Mouse (Mus musculus): ENCODE data around the gene Erv3. TPM values are rescaled to one million over a fixed set of nuclear protein-coding genes. Genes with fewer than 3 reads are reported as not detected.

Gene Erv3
- polyA plus RNA-seq, 1 experiment = not detected

- H3K27me3 ChIP-seq (ENCODE audit: control insufficient read depth, insufficient read depth, insufficient read length) = peaks cover 3% of the 10 kb centered on the region
- no peak overlapping the region for H3K4me3 ChIP-seq (ENCODE audit: insufficient read depth, poor library complexity, severe bottlenecking)
- no peak overlapping the region for H3ac ChIP-seq (ENCODE audit: control insufficient read depth, insufficient read length, low read depth)
- H3K79me2 ChIP-seq (ENCODE audit: control insufficient read depth, insufficient read depth) = no peaks in the 10 kb centered on the region
- H3K36me3 ChIP-seq (ENCODE audit: control insufficient read depth, insufficient read depth) = no peaks in the 10 kb centered on the region
- H3K79me3 ChIP-seq (ENCODE audit: low read depth) = no peaks in the 10 kb centered on the region
- TF ChIP-seq CTCF (IDR thresholded peaks at IDR 0.05; ENCODE audit: control insufficient read depth, insufficient read depth, insufficient read length) = no peak
- TF ChIP-seq MYOG (IDR thresholded peaks at IDR 0.05; ENCODE audit: control insufficient read depth, extremely low read depth, insufficient read length) = no peak
- TF ChIP-seq MYOD1 (IDR thresholded peaks at IDR 0.05; ENCODE audit: control insufficient read depth, insufficient read length, low read depth) = no peak
- TF ChIP-seq FOSL1 (IDR thresholded peaks at IDR 0.05; ENCODE audit: insufficient read depth, low read length, poor library complexity, severe bottlenecking) = no peak
- TF ChIP-seq CEBPB (IDR thresholded peaks at IDR 0.05; ENCODE audit: low read depth) = no peak
- no peak for TF ChIP-seq MAX (IDR thresholded peaks at IDR 0.05)
- no peak for TF ChIP-seq USF1 (IDR thresholded peaks at IDR 0.05; ENCODE audit: low read depth)
These were observed 47.9 kb downstream of the Erv3 start for GRCm38 (mm10) chr2:131811607-131812006.

DNA sequence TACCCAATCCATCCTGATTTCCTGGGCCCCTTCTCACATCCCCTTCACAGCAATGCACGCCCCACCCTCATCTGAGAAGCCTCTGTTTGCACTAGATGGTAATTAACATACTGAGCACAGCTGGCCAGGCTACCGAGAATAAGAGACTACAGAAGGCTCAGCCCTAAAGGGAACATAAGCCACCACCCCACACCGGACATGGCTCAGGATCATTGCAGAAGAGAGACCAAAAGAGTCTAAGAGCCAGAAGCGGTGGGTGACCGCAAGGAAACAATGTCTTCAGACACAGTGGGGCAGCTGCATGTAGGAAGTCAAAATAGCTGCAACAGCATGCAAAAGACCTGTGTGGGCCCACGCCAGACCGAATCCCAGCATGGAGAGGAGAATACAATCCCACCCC lies 50.7 kb downstream of the Erv3 start:
- no peak overlapping the region for H3K4me3 ChIP-seq (ENCODE audit: insufficient read depth, poor library complexity, severe bottlenecking)
- TF ChIP-seq FOSL1 (IDR thresholded peaks at IDR 0.05; ENCODE audit: insufficient read depth, low read length, poor library complexity, severe bottlenecking) (no peak), USF1 (IDR thresholded peaks at IDR 0.05; ENCODE audit: low read depth) (no peak), MYOD1 (IDR thresholded peaks at IDR 0.05; ENCODE audit: control insufficient read depth, insufficient read length, low read depth) (no peak), CEBPB (IDR thresholded peaks at IDR 0.05; ENCODE audit: low read depth) (no peak), CTCF (IDR thresholded peaks at IDR 0.05; ENCODE audit: control insufficient read depth, insufficient read depth, insufficient read length) (no peak), MYOG (IDR thresholded peaks at IDR 0.05; ENCODE audit: control insufficient read depth, extremely low read depth, insufficient read length) (no peak), MAX (IDR thresholded peaks at IDR 0.05) (no peak)

DNA sequence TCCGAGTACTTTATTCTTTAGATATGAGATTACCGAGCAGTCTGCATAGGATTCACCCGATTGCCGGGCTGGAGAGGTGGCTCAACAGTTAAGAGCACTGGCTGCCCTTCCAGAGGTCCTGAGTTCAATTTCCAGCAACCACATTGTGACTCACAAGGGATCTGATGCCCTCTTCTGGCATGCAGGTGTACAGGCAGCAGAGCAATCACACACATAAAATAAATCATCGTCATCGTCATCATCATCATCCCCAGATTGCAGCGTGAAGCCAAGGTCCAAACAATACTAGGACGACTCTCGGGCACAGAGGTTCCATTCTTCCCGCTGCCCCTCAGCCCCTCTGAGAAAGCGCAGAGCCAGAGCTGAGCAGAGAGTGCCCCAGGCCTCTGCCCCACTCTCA lies 51.9 kb downstream of the Erv3 start:
- Histone ChIP-seq H3K36me3 (ENCODE audit: control insufficient read depth, insufficient read depth) (no peaks in the 10 kb centered on the region), H3K4me3 (ENCODE audit: insufficient read depth, poor library complexity, severe bottlenecking) (no peak overlapping the region), H3ac (ENCODE audit: control insufficient read depth, insufficient read length, low read depth) (no peak overlapping the region), H3K79me3 (ENCODE audit: low read depth) (no peaks in the 10 kb centered on the region), H3K79me2 (ENCODE audit: control insufficient read depth, insufficient read depth) (no peaks in the 10 kb centered on the region), H3K27me3 (ENCODE audit: control insufficient read depth, insufficient read depth, insufficient read length) (no peaks in the 10 kb centered on the region)
- no peak for TF ChIP-seq MAX (IDR thresholded peaks at IDR 0.05)
- peak; percentile 14 for TF ChIP-seq CTCF (IDR thresholded peaks at IDR 0.05; ENCODE audit: control insufficient read depth, insufficient read depth, insufficient read length)

More for the DNA sequence above, 50.7 kb downstream of the Erv3 start:
- Histone ChIP-seq H3K79me2 (ENCODE audit: control insufficient read depth, insufficient read depth) (no peaks in the 10 kb centered on the region), H3K36me3 (ENCODE audit: control insufficient read depth, insufficient read depth) (no peaks in the 10 kb centered on the region), H3K27me3 (ENCODE audit: control insufficient read depth, insufficient read depth, insufficient read length) (peaks cover 3% of the 10 kb centered on the region), H3ac (ENCODE audit: control insufficient read depth, insufficient read length, low read depth) (no peak overlapping the region), H3K79me3 (ENCODE audit: low read depth) (no peaks in the 10 kb centered on the region)

GRCm38 (mm10) chr2:131806863-131807262 lies 52.7 kb downstream of the Erv3 start:
- no peaks in the 10 kb centered on the region for H3K79me3 ChIP-seq (ENCODE audit: low read depth)
- no peak overlapping the region for H3ac ChIP-seq (ENCODE audit: control insufficient read depth, insufficient read length, low read depth)
- no peaks in the 10 kb centered on the region for H3K27me3 ChIP-seq (ENCODE audit: control insufficient read depth, insufficient read depth, insufficient read length)
- H3K79me2 ChIP-seq (ENCODE audit: control insufficient read depth, insufficient read depth) = no peaks in the 10 kb centered on the region
- no peaks in the 10 kb centered on the region for H3K36me3 ChIP-seq (ENCODE audit: control insufficient read depth, insufficient read depth)
- TF ChIP-seq CTCF (IDR thresholded peaks at IDR 0.05; ENCODE audit: control insufficient read depth, insufficient read depth, insufficient read length) (no peak), FOSL1 (IDR thresholded peaks at IDR 0.05; ENCODE audit: insufficient read depth, low read length, poor library complexity, severe bottlenecking) (peak; percentile 67), MAX (IDR thresholded peaks at IDR 0.05) (no peak), MYOG (IDR thresholded peaks at IDR 0.05; ENCODE audit: control insufficient read depth, extremely low read depth, insufficient read length) (no peak), MYOD1 (IDR thresholded peaks at IDR 0.05; ENCODE audit: control insufficient read depth, insufficient read length, low read depth) (peak; percentile 3), CEBPB (IDR thresholded peaks at IDR 0.05; ENCODE audit: low read depth) (peak; percentile 37), USF1 (IDR thresholded peaks at IDR 0.05; ENCODE audit: low read depth) (peak; percentile 50)
- no peak overlapping the region for H3K4me3 ChIP-seq (ENCODE audit: insufficient read depth, poor library complexity, severe bottlenecking)

DNA sequence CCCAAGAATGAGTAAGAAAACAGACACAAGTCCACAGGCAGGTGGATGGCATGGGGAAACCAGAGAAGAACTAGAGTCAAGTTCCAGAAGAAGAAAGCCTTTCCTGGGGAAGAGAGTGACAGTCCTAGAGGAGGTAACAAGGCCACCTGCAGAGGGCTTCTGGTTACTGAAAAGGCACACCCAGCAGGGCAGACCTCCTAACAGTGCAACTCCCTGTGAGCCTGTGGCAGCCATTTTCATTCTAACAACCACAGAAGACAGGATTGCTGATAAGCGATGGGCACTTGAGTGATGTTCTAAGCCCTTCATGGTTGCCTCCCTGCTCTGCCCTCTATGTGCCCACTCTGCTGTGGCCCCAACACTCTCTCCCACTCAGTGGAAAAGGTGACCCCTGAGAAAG lies 54.2 kb downstream of the Erv3 start:
- H3K4me3 ChIP-seq (ENCODE audit: insufficient read depth, poor library complexity, severe bottlenecking) = no peak overlapping the region
- no peak overlapping the region for H3ac ChIP-seq (ENCODE audit: control insufficient read depth, insufficient read length, low read depth)
- H3K79me2 ChIP-seq (ENCODE audit: control insufficient read depth, insufficient read depth) = no peaks in the 10 kb centered on the region
- no peaks in the 10 kb centered on the region for H3K27me3 ChIP-seq (ENCODE audit: control insufficient read depth, insufficient read depth, insufficient read length)
- no peaks in the 10 kb centered on the region for H3K79me3 ChIP-seq (ENCODE audit: low read depth)
- TF ChIP-seq FOSL1 (IDR thresholded peaks at IDR 0.05; ENCODE audit: insufficient read depth, low read length, poor library complexity, severe bottlenecking) (no peak), MAX (IDR thresholded peaks at IDR 0.05) (no peak), CTCF (IDR thresholded peaks at IDR 0.05; ENCODE audit: control insufficient read depth, insufficient read depth, insufficient read length) (no peak), MYOD1 (IDR thresholded peaks at IDR 0.05; ENCODE audit: control insufficient read depth, insufficient read length, low read depth) (no peak), MYOG (IDR thresholded peaks at IDR 0.05; ENCODE audit: control insufficient read depth, extremely low read depth, insufficient read length) (no peak), CEBPB (IDR thresholded peaks at IDR 0.05; ENCODE audit: low read depth) (no peak)
- no peaks in the 10 kb centered on the region for H3K36me3 ChIP-seq (ENCODE audit: control insufficient read depth, insufficient read depth)

DNA sequence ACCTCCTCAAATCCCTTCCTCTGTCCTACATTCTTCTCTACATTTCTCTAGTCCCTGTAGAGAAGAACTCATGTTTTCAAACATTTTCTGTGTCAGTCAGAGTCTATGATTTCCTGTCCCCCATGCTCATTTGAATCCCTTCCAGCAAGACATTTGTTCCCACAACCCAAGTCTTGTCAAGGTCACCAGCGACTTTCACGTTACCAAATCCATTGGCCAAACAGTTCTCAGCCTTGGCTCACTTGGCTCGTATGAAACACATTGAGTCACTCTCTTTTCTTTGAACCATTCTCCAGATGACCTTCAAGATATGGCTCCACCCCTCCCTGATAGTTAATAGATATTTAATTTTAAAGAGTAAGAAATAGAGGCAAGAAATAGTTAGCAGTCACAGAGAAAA lies 55.7 kb downstream of the Erv3 start:
- Histone ChIP-seq H3ac (ENCODE audit: control insufficient read depth, insufficient read length, low read depth) (no peak overlapping the region), H3K36me3 (ENCODE audit: control insufficient read depth, insufficient read depth) (no peaks in the 10 kb centered on the region), H3K79me3 (ENCODE audit: low read depth) (no peaks in the 10 kb centered on the region), H3K4me3 (ENCODE audit: insufficient read depth, poor library complexity, severe bottlenecking) (no peak overlapping the region), H3K27me3 (ENCODE audit: control insufficient read depth, insufficient read depth, insufficient read length) (no peaks in the 10 kb centered on the region), H3K79me2 (ENCODE audit: control insufficient read depth, insufficient read depth) (no peaks in the 10 kb centered on the region)
- no peak for TF ChIP-seq USF1 (IDR thresholded peaks at IDR 0.05; ENCODE audit: low read depth)
- TF ChIP-seq CEBPB (IDR thresholded peaks at IDR 0.05; ENCODE audit: low read depth) = no peak

Other genes starting within 250 kb of the Erv3 start
- gene Prnp, start 50.2 kb upstream of the Erv3 start, polyA plus RNA-seq (2012; fragmentation: generic; extraction: Trizol) = 50.1 TPM
- gene Prn, start 50.2 kb upstream of the Erv3 start, polyA plus RNA-seq (2012; fragmentation: generic; extraction: Trizol) = not detected
- gene Prnd, start 91.1 kb upstream of the Erv3 start, polyA plus RNA-seq (2012; fragmentation: generic; extraction: Trizol) = 0.04 TPM
- 0.94 TPM for gene Rassf2, start 170.5 kb upstream of the Erv3 start, polyA plus RNA-seq (2012; fragmentation: generic; extraction: Trizol)

All from C2C12 (cell line).